Comparison of ENCODE assay signal across 9 mouse cellular contexts in the genomic region with DNA sequence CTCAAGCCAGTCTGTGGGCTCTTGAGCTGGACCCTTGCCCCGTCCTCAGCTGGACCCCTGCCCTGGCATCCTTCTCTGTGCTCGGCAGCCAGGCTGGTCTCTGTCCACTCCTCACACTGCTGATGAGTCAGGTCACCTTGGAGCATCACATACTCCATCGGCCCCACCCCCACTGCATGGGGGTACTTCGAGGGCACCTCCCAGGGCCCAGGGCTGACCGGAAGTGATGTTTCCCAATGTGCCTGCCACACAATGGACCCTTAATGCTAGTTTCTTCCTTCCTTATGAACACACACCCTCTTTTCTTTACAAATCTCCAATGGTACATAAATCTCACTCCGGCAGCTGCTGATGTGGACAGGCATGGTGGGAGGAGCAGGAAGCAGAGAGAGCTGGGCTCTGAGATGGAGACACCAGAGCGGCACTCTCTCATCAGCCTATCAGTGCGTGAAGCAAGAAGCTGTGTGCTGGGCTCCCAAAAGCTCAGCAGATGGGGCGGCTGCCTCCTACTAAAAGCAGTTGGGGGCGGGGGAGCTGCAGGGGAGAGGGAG.
A peak's percentile ranks its signal among the peaks of the same experiment; 100 is the strongest.
DNase-seq lines count a peak whose midpoint lies in the region; ATAC-seq lines count a peak whose summit lies in the region.
"Had no signal": no experiment of that assay in that cellular context is flagged by ENCODE, and none has a peak within 500 bp of the region (broad histone marks: within the 10 kb centered on the region; RNA-seq: fewer than 3 reads in every experiment).

No protein-coding gene starts in this region.

- H3K9me3 ChIP-seq in embryonic facial prominence, embryonic 12.5 days, result no peaks in the 10 kb centered on the region
- no peaks in the 10 kb centered on the region for H3K9me3 ChIP-seq in limb, embryonic 13.5 days
- H3K9me3 ChIP-seq in neural tube, embryonic 14.5 days (ENCODE audit: control insufficient read depth, low read length), result no peaks in the 10 kb centered on the region
- no peaks in the 10 kb centered on the region for H3K9me3 ChIP-seq in midbrain, embryonic 16.5 days (replicated peaks; ENCODE audit: control insufficient read depth, low read length, poor library complexity, severe bottlenecking)

- peak; percentile 52 for DNase-seq in layer of hippocampus, adult 11-12 months (ENCODE audit: low spot score)
- no peak for DNase-seq in layer of hippocampus, adult 9-10 months (ENCODE audit: low spot score)
- DNase-seq in kidney, adult 8-10 months, result peak; percentile 38 to 64
- DNase-seq in spleen, postnatal 14 days (ENCODE audit: low spot score in 2 of 2), result no peak

- H3K9ac ChIP-seq in embryonic facial prominence, embryonic 12.5 days, result no peak overlapping the region
- H3K9ac ChIP-seq in limb, embryonic 13.5 days, result no peak overlapping the region
- H3K9ac ChIP-seq in neural tube, embryonic 14.5 days (replicated peaks; ENCODE audit: low read depth, low read length), result no peak overlapping the region
- no peak overlapping the region for H3K9ac ChIP-seq in midbrain, embryonic 16.5 days (ENCODE audit: low read depth, low read length)

- H3K4me3 ChIP-seq in embryonic facial prominence, embryonic 12.5 days, result no peak overlapping the region
- no peak overlapping the region for H3K4me3 ChIP-seq in limb, embryonic 13.5 days
- H3K4me3 ChIP-seq in neural tube, embryonic 14.5 days (ENCODE audit: low read depth, low read length), result no peak overlapping the region
- no peak overlapping the region for H3K4me3 ChIP-seq in midbrain, embryonic 16.5 days (ENCODE audit: low read depth, low read length)

- peaks cover 8% of the 10 kb centered on the region; the same call in 1 of the 2 replicates for H3K4me1 ChIP-seq in embryonic facial prominence, embryonic 12.5 days
- H3K4me1 ChIP-seq in limb, embryonic 13.5 days, result peaks cover 3% of the 10 kb centered on the region; the same call in 1 of the 2 replicates
- H3K4me1 ChIP-seq in neural tube, embryonic 14.5 days (ENCODE audit: control insufficient read depth, insufficient read depth, low read length), result no peaks in the 10 kb centered on the region
- no peaks in the 10 kb centered on the region for H3K4me1 ChIP-seq in midbrain, embryonic 16.5 days (ENCODE audit: control insufficient read depth, insufficient read depth, low read length)

- no peaks in the 10 kb centered on the region for H3K36me3 ChIP-seq in embryonic facial prominence, embryonic 12.5 days
- H3K36me3 ChIP-seq in limb, embryonic 13.5 days, result no peaks in the 10 kb centered on the region
- H3K36me3 ChIP-seq in neural tube, embryonic 14.5 days (ENCODE audit: control insufficient read depth, insufficient read depth, low read length), result no peaks in the 10 kb centered on the region
- no peaks in the 10 kb centered on the region for H3K36me3 ChIP-seq in midbrain, embryonic 16.5 days (ENCODE audit: control insufficient read depth, insufficient read depth, low read length)

- no peak overlapping the region for H3K27ac ChIP-seq in embryonic facial prominence, embryonic 12.5 days
- H3K27ac ChIP-seq in limb, embryonic 13.5 days, result no peak overlapping the region
- H3K27ac ChIP-seq in neural tube, embryonic 14.5 days (ENCODE audit: low read depth, low read length), result no peak overlapping the region
- no peak overlapping the region for H3K27ac ChIP-seq in midbrain, embryonic 16.5 days (ENCODE audit: low read length)

- no peaks in the 10 kb centered on the region for H3K27me3 ChIP-seq in embryonic facial prominence, embryonic 12.5 days
- H3K27me3 ChIP-seq in limb, embryonic 13.5 days, result no peaks in the 10 kb centered on the region
- no peaks in the 10 kb centered on the region for H3K27me3 ChIP-seq in neural tube, embryonic 14.5 days (ENCODE audit: control insufficient read depth, insufficient read depth, low read length)
- H3K27me3 ChIP-seq in midbrain, embryonic 16.5 days (ENCODE audit: control insufficient read depth, insufficient read depth, low read depth, low read length), result no peaks in the 10 kb centered on the region
- H3K27me3 ChIP-seq: Patski had no signal

- no peak overlapping the region for H3K4me2 ChIP-seq in embryonic facial prominence, embryonic 12.5 days (replicated peaks)
- H3K4me2 ChIP-seq in limb, embryonic 13.5 days (replicated peaks), result no peak overlapping the region
- H3K4me2 ChIP-seq in neural tube, embryonic 14.5 days (ENCODE audit: low read depth, low read length), result no peak overlapping the region
- H3K4me2 ChIP-seq in midbrain, embryonic 16.5 days (ENCODE audit: low read length), result no peak overlapping the region

- 0 out of 2 replicates have a peak, but pooled peaks have one; percentile 28 for ATAC-seq in embryonic facial prominence, embryonic 12.5 days (ENCODE audit: insufficient number of reproducible peaks, insufficient read depth, low FRiP score, low TSS enrichment)
- ATAC-seq in limb, embryonic 13.5 days (ENCODE audit: low FRiP score, low read depth), result 0 out of 2 replicates have a peak, but pooled peaks have one; percentile 7
- peak; percentile 60; the same call in 1 of the 2 replicates for ATAC-seq in neural tube, embryonic 14.5 days (ENCODE audit: low read depth)
- ATAC-seq in midbrain, embryonic 16.5 days, result no peak
- ATAC-seq: Patski had no signal

- WGBS in embryonic facial prominence, embryonic 12.5 days, result 70% methylated on average over 10 of the region's 10 CpGs
- 72% methylated on average over 10 of the region's 10 CpGs for WGBS in limb, embryonic 13.5 days
- 34% methylated on average over 10 of the region's 10 CpGs for WGBS in neural tube, embryonic 14.5 days
- WGBS in midbrain, embryonic 16.5 days, result 68% methylated on average over 10 of the region's 10 CpGs

Comparison
In these comparisons a context has a peak if more than half of its experiments do, and no peak if none do; other contexts are left out.
1. DNase-seq: peak in layer of hippocampus, adult 11-12 months (single experiment) and kidney, adult 8-10 months (2 of 2); none in layer of hippocampus, adult 9-10 months (single experiment) and spleen, postnatal 14 days (0 of 2).